Mouse (Mus musculus) E14TG2a.4 (cell line): ENCODE measurements at regions not wholly inside any gene's neighbourhood (a gene's known extent, or its start where the extent isn't known, plus 50 kb on each side); places are given as distances from the start of the nearest gene placed in this dataset.

Experiments used
- H3K27me3 ChIP-seq: 2 replicates; pipeline ENCODE4 v1.6.1; 2014; ENCODE audit warnings: low read length, control low read depth; ENCODE audit not compliant: insufficient read depth
- H3K36me3 ChIP-seq: 2 replicates; pipeline ENCODE4 v1.6.1; 2014; ENCODE audit warnings: low read length, control low read depth; ENCODE audit not compliant: insufficient read depth
- H3K4me1 ChIP-seq: replicated peaks from 2 replicates; pipeline ENCODE4 v1.6.1; 2014; ENCODE audit warnings: low read depth, low read length, control low read depth
- H3K4me3 ChIP-seq: replicated peaks from 2 replicates; pipeline ENCODE4 v1.5.1; 2014; ENCODE audit warnings: mild to moderate bottlenecking, low read length
- H3K9me3 ChIP-seq: 2 replicates; pipeline ENCODE4 v1.6.1; 2014; ENCODE audit warnings: low read length, control low read depth
- CTCF ChIP-seq: conservative IDR thresholded peaks from 2 replicates; pipeline ENCODE4 v1.5.1; 2014; ENCODE audit warnings: low read length
- NANOG ChIP-seq: IDR thresholded peaks from 2 replicates; pipeline ENCODE4 v1.6.1; 2014; ENCODE audit warnings: borderline replicate concordance, low read length, mixed read lengths
- POU5F1 ChIP-seq: IDR thresholded peaks from 2 replicates; pipeline ENCODE4 v1.6.1; 2014; ENCODE audit warnings: low read length, borderline replicate concordance

DNA sequence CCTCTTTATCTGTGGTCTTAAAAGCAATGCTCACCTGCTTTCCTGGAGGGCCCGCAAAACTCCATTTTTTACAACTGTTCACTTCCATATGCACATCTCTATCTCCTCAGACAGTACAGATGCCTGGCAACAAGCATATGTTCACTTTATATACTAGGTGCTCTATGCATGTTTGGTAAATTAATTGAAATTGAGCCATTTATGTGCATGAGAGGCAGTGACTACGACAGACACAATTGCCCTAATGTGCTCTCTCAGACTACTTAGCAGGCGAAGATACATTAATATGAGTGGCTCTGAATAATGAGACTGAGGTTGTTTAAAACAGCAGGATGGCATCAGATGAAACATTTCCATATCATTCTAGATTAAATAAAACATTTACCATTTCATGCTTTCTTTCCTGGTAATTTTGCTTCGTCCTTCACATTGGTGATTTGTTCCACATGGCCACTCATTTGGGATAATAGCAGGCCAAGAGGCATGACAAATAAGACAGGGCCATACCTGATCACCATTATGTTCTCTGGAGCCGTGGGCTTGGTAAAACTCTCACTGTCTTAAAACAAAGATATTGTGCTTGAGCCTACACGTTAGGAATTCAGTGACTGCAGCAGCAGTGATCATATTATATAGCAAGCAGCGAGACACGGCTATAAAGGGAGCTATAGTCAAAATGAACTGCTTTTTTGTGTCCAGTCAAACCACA lies 140.2 kb upstream of the Fshr start:
- TF ChIP-seq POU5F1: no peak
- TF ChIP-seq CTCF: no peak
- TF ChIP-seq NANOG: no peak
- Histone ChIP-seq H3K4me1 (no peaks in the 10 kb centered on the region), H3K36me3 (no peaks in the 10 kb centered on the region), H3K27me3 (no peaks in the 10 kb centered on the region), H3K4me3 (no peak overlapping the region), H3K9me3 (no peaks in the 10 kb centered on the region)

DNA sequence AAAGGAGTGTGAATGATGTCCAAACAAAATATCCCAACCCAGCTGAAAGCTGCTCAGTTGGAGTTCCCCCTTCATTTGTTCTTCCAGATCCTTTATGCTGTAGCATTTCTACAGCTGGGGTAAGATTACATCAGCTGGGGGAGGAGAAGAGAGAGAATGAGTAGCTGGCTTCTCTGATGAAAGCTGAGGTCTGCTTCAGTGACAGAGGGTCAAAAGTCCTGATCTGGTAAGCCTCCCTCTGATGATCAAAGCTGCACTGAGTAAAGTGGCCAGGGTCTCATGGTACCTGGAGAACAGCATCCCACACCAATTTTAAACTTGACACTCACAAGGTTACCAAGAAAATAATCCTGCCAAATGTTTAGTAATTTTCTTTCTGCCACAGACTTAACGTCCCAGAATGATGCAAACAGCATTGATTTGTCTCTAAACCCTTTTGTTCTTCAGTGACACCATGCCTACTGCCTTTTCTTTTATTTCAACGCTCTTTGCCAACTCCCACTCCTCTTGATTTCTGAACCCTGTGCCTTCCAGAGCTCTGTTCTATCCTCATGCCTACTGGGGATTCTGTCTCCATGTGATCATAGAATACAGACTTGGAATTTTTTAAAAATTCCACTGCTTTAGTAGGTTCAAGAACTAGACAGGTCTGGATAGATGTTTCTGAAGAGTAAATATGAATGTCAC lies 119.3 kb upstream of the Fshr start:
- Histone ChIP-seq H3K36me3 (no peaks in the 10 kb centered on the region), H3K9me3 (no peaks in the 10 kb centered on the region), H3K27me3 (no peaks in the 10 kb centered on the region), H3K4me1 (no peaks in the 10 kb centered on the region), H3K4me3 (no peak overlapping the region)
- no peak for TF ChIP-seq POU5F1
- TF ChIP-seq CTCF: no peak
- TF ChIP-seq NANOG: no peak

DNA sequence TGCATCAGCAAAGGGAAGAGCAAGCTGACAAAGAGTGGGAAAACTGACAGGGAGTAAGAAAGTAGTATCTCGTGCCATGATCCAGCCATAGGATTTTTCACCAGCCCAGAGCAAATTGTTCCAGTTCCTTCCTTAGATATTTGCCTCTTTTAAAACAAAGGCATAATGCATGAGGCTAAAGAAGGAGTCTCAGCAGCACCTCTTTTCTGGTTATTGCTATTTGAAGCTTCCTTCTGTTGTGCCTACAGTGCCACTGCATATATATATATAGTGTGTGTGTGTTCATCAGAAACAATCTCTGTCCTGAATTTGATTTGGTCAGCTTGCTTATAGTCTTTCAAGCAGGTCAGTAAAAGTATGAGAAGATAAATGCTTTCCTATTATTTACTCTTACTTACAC lies 117.9 kb upstream of the Fshr start:
- Histone ChIP-seq H3K9me3 (no peaks in the 10 kb centered on the region), H3K27me3 (no peaks in the 10 kb centered on the region)

DNA sequence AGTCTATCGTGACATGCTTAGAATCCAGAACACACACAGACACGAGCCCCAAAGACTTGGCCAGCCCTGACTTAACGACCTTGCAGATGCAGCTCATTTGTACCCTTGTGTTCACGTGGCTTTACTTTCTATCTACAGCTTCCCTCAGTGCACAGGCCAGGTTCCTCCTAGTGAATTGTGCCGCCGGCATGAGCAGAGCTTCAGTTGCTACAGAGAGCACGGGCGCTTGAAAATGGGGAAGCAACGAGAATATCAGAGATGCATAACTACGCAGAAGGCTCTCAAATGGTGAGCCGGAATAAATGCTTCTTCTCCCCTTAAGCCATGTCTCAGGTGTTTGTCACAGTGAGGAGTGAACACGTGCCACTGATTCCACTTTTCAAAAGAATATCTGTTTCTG lies 110.7 kb upstream of the Fshr start:
- H3K9me3 ChIP-seq: no peaks in the 10 kb centered on the region
- H3K4me1 ChIP-seq: no peaks in the 10 kb centered on the region
- H3K36me3 ChIP-seq: no peaks in the 10 kb centered on the region
- TF ChIP-seq CTCF (no peak), NANOG (no peak), POU5F1 (no peak)
- no peak overlapping the region for H3K4me3 ChIP-seq
- H3K27me3 ChIP-seq: no peaks in the 10 kb centered on the region

More for the DNA sequence above, 117.9 kb upstream of the Fshr start:
- Histone ChIP-seq H3K36me3 (no peaks in the 10 kb centered on the region), H3K4me3 (no peak overlapping the region), H3K4me1 (no peaks in the 10 kb centered on the region)
- TF ChIP-seq POU5F1 (no peak), NANOG (no peak), CTCF (no peak)

DNA sequence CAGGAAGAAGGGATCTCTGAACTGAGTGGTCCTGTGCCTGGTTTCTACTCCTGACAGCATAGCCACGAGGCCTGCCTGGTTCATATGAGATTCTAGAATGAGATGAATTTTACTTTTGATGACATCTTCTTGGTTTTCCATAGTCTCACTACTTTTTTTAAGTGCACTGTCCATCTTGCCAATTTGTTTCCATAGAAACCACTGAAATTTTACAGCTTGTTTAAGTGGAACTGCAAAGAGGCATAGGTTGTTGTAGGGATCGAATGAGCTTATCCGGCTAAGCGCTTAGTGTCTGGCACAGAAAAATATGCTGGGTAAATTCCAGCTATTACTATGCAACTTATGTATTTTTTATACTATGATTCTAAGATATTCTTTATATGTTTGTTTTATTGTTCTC lies 100.8 kb upstream of the Fshr start:
- no peaks in the 10 kb centered on the region for H3K9me3 ChIP-seq
- H3K36me3 ChIP-seq: no peaks in the 10 kb centered on the region
- no peaks in the 10 kb centered on the region for H3K4me1 ChIP-seq
- H3K27me3 ChIP-seq: no peaks in the 10 kb centered on the region
- TF ChIP-seq POU5F1 (no peak), CTCF (no peak), NANOG (no peak)
- no peak overlapping the region for H3K4me3 ChIP-seq

DNA sequence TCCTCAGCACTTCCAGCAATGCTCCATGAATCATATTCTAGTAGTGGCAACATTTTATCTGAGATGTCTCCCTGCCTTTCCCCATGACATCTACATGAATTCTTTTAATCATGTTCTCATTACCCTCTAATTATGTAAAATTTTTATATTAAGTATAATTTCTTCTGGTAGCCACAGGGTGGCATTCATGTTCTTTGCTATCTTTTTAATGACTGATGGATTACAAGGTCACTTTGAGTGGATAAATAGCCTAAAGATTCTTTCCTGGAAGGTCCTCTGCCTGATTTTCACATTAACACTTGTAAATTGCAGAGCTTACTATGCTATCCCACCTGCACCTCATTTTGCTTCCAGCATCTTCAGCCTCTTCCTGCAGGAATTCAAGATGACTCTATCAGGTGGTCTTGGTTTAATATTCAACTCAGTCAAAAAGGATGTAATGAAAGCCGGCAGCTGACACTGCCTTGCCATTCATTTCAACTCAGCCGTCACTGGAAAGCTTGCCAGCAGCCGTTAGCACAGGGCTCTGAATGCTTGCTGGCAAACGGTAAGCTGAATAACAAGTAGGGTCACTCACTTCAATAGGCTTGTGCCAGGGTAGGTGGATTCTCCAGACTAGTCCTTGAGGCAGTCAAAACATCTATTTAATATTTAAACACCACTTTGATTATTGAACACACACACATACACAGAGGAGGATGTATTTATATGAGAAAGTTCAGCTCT lies 97.0 kb upstream of the Fshr start:
- H3K36me3 ChIP-seq: no peaks in the 10 kb centered on the region
- TF ChIP-seq NANOG (no peak), POU5F1 (no peak), CTCF (no peak)
- H3K9me3 ChIP-seq: no peaks in the 10 kb centered on the region
- H3K4me1 ChIP-seq: no peaks in the 10 kb centered on the region
- H3K27me3 ChIP-seq: no peaks in the 10 kb centered on the region
- no peak overlapping the region for H3K4me3 ChIP-seq

DNA sequence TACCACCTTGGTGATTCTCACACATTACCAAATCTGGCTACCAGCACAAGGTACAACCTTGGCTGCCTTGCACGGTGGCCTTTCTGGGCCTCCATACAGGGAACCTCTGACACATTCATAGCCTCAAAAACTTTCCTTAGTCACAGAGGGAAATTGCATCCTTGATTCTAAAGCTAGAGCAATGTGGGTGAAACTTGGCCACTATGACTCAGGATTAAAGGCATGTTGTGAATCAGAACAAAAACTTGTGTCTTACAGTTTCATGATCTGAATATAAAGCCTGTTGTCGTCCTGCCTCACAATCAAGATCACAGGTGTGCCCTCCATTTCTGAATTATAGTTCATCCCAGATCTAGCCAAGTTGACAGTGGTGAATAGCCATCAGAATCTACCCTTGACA lies 80.8 kb upstream of the Fshr start:
- no peaks in the 10 kb centered on the region for H3K27me3 ChIP-seq

GRCm38 (mm10) chr17:89272141-89272540 lies 71.7 kb upstream of the Fshr start:
- peaks cover 44% of the 10 kb centered on the region for H3K9me3 ChIP-seq
- TF ChIP-seq CTCF (no peak), POU5F1 (no peak), NANOG (no peak)

More for the DNA sequence above, 80.8 kb upstream of the Fshr start:
- TF ChIP-seq CTCF: no peak
- TF ChIP-seq POU5F1: no peak
- no peak for TF ChIP-seq NANOG
- Histone ChIP-seq H3K4me3 (no peak overlapping the region), H3K9me3 (no peaks in the 10 kb centered on the region), H3K4me1 (no peaks in the 10 kb centered on the region), H3K36me3 (no peaks in the 10 kb centered on the region)

More at GRCm38 (mm10) chr17:89272141-89272540, 71.7 kb upstream of the Fshr start:
- no peaks in the 10 kb centered on the region for H3K36me3 ChIP-seq
- H3K27me3 ChIP-seq: no peaks in the 10 kb centered on the region
- H3K4me1 ChIP-seq: 0 out of 2 replicates have a peak, but pooled peaks cover 2% of the 10 kb centered on the region
- no peak overlapping the region for H3K4me3 ChIP-seq
